Mouse (Mus musculus): Measurements from ENCODE around the gene Klc4. TPM values are rescaled to one million over a fixed set of nuclear protein-coding genes. Genes with fewer than 3 reads are reported as not detected.

Gene Klc4
- polyA plus RNA-seq, 1 experiment from 2014 or later, result 16.5 TPM

- Histone ChIP-seq H3K27me3 (ENCODE audit: control insufficient read depth, insufficient read depth, low read length) (no peaks in the 10 kb centered on the region), H3K9ac (ENCODE audit: low read depth, low read length) (peak within 1 kb of the TSS; percentile 99), H3K9me3 (replicated peaks; ENCODE audit: control insufficient read depth, low read length) (no peaks in the 10 kb centered on the region), H3K36me3 (ENCODE audit: control insufficient read depth, insufficient read depth, low read length) (no peaks in the 10 kb centered on the region; the same call in none of the 2 replicates), H3K4me1 (ENCODE audit: control insufficient read depth, insufficient read depth, low read length) (peaks cover 50% of the 10 kb centered on the region), H3K27ac (ENCODE audit: low read depth, low read length) (peak within 1 kb of the TSS; percentile 98), H3K4me3 (ENCODE audit: low read depth, low read length) (peak within 1 kb of the TSS; percentile 95), H3K4me2 (peak within 1 kb of the TSS; percentile 84)
- ATAC-seq (replicated peaks; ENCODE audit: insufficient number of reproducible peaks, low FRiP score, low TSS enrichment), result peak; percentile 57
- WGBS (ENCODE audit: insufficient replicate concordance), result under 1% methylated on average over 79 of the region's 90 CpGs
Measured at GRCm38 (mm10) chr17:46628791-46629684, 16.8 kb downstream of the Klc4 start, which contains the start of gene Ptk7. Gene Ptk7 (minus strand): TSS chr17:46629504.

- H3K9ac ChIP-seq (ENCODE audit: low read depth, low read length), result peak overlapping the region; percentile 99
- no peak for ATAC-seq (replicated peaks; ENCODE audit: insufficient number of reproducible peaks, low FRiP score, low TSS enrichment)
- WGBS (ENCODE audit: insufficient replicate concordance), result 0% methylated on average over 13 of the region's 13 CpGs
- H3K4me3 ChIP-seq (ENCODE audit: low read depth, low read length), result peak overlapping the region; percentile 95
- peaks cover 56% of the 10 kb centered on the region for H3K4me1 ChIP-seq (ENCODE audit: control insufficient read depth, insufficient read depth, low read length)
- peak overlapping the region; percentile 98 for H3K27ac ChIP-seq (ENCODE audit: low read depth, low read length)
- H3K4me2 ChIP-seq, result peak overlapping the region; percentile 84
- no peaks in the 10 kb centered on the region; the same call in none of the 2 replicates for H3K36me3 ChIP-seq (ENCODE audit: control insufficient read depth, insufficient read depth, low read length)
- H3K9me3 ChIP-seq (replicated peaks; ENCODE audit: control insufficient read depth, low read length), result no peaks in the 10 kb centered on the region
- H3K27me3 ChIP-seq (ENCODE audit: control insufficient read depth, insufficient read depth, low read length), result no peaks in the 10 kb centered on the region
Measured at GRCm38 (mm10) chr17:46628471-46628790, 17.4 kb downstream of the Klc4 start.

GRCm38 (mm10) chr17:46627409-46627808 lies 18.4 kb downstream of the Klc4 start:
- WGBS (ENCODE audit: insufficient replicate concordance), result 48% methylated on average over 6 of the region's 6 CpGs
- Histone ChIP-seq H3K9me3 (replicated peaks; ENCODE audit: control insufficient read depth, low read length) (no peaks in the 10 kb centered on the region), H3K27me3 (ENCODE audit: control insufficient read depth, insufficient read depth, low read length) (no peaks in the 10 kb centered on the region), H3K9ac (ENCODE audit: low read depth, low read length) (peak overlapping the region; percentile 99), H3K27ac (ENCODE audit: low read depth, low read length) (peak overlapping the region; percentile 98; the same call in 1 of the 2 replicates), H3K4me1 (ENCODE audit: control insufficient read depth, insufficient read depth, low read length) (peaks cover 66% of the 10 kb centered on the region), H3K4me2 (peak overlapping the region; percentile 84), H3K4me3 (ENCODE audit: low read depth, low read length) (peak overlapping the region; percentile 95), H3K36me3 (ENCODE audit: control insufficient read depth, insufficient read depth, low read length) (no peaks in the 10 kb centered on the region; the same call in none of the 2 replicates)
- no peak for ATAC-seq (replicated peaks; ENCODE audit: insufficient number of reproducible peaks, low FRiP score, low TSS enrichment)

GRCm38 (mm10) chr17:46624598-46624997 lies 21.2 kb downstream of the Klc4 start:
- Histone ChIP-seq H3K9me3 (replicated peaks; ENCODE audit: control insufficient read depth, low read length) (no peaks in the 10 kb centered on the region), H3K4me1 (ENCODE audit: control insufficient read depth, insufficient read depth, low read length) (peaks cover 80% of the 10 kb centered on the region), H3K4me2 (peak overlapping the region; percentile 58), H3K27me3 (ENCODE audit: control insufficient read depth, insufficient read depth, low read length) (no peaks in the 10 kb centered on the region), H3K9ac (ENCODE audit: low read depth, low read length) (peak overlapping the region; percentile 67), H3K27ac (ENCODE audit: low read depth, low read length) (peak overlapping the region; percentile 90), H3K4me3 (ENCODE audit: low read depth, low read length) (peak overlapping the region; percentile 16), H3K36me3 (ENCODE audit: control insufficient read depth, insufficient read depth, low read length) (no peaks in the 10 kb centered on the region)
- no peak for ATAC-seq (replicated peaks; ENCODE audit: insufficient number of reproducible peaks, low FRiP score, low TSS enrichment)
- 47% methylated on average over 12 of the region's 12 CpGs for WGBS (ENCODE audit: insufficient replicate concordance)

- H3K27ac ChIP-seq (ENCODE audit: low read depth, low read length), result peak overlapping the region; percentile 90
- H3K4me1 ChIP-seq (ENCODE audit: control insufficient read depth, insufficient read depth, low read length), result peaks cover 86% of the 10 kb centered on the region
- no peaks in the 10 kb centered on the region for H3K27me3 ChIP-seq (ENCODE audit: control insufficient read depth, insufficient read depth, low read length)
- H3K4me2 ChIP-seq, result peak overlapping the region; percentile 58
- H3K9ac ChIP-seq (ENCODE audit: low read depth, low read length), result peak overlapping the region; percentile 67
- 18% methylated on average over 10 of the region's 10 CpGs for WGBS (ENCODE audit: insufficient replicate concordance)
- H3K9me3 ChIP-seq (replicated peaks; ENCODE audit: control insufficient read depth, low read length), result no peaks in the 10 kb centered on the region
- no peak; the same call in 1 of the 2 replicates for ATAC-seq (replicated peaks; ENCODE audit: insufficient number of reproducible peaks, low FRiP score, low TSS enrichment)
- H3K36me3 ChIP-seq (ENCODE audit: control insufficient read depth, insufficient read depth, low read length), result no peaks in the 10 kb centered on the region
- H3K4me3 ChIP-seq (ENCODE audit: low read depth, low read length), result peak overlapping the region; percentile 16
Measured at GRCm38 (mm10) chr17:46623819-46624557, 21.8 kb downstream of the Klc4 start.

GRCm38 (mm10) chr17:46622269-46622668 lies 23.6 kb downstream of the Klc4 start:
- Histone ChIP-seq H3K27ac (ENCODE audit: low read depth, low read length) (peak overlapping the region; percentile 84), H3K27me3 (ENCODE audit: control insufficient read depth, insufficient read depth, low read length) (no peaks in the 10 kb centered on the region), H3K9me3 (replicated peaks; ENCODE audit: control insufficient read depth, low read length) (no peaks in the 10 kb centered on the region), H3K36me3 (ENCODE audit: control insufficient read depth, insufficient read depth, low read length) (no peaks in the 10 kb centered on the region), H3K4me1 (ENCODE audit: control insufficient read depth, insufficient read depth, low read length) (peaks cover 95% of the 10 kb centered on the region), H3K9ac (ENCODE audit: low read depth, low read length) (peak overlapping the region; percentile 49), H3K4me2 (peak overlapping the region; percentile 35), H3K4me3 (ENCODE audit: low read depth, low read length) (0 out of 2 replicates have a peak overlapping the region, but pooled peaks have one; percentile 1)
- no peak for ATAC-seq (replicated peaks; ENCODE audit: insufficient number of reproducible peaks, low FRiP score, low TSS enrichment)
- 43% methylated on average over 11 of the region's 11 CpGs for WGBS (ENCODE audit: insufficient replicate concordance)

- 35% methylated on average over 15 of the region's 15 CpGs for WGBS (ENCODE audit: insufficient replicate concordance)
- peak overlapping the region; percentile 66 for H3K9ac ChIP-seq (ENCODE audit: low read depth, low read length)
- peak overlapping the region; percentile 84 for H3K27ac ChIP-seq (ENCODE audit: low read depth, low read length)
Measured at GRCm38 (mm10) chr17:46621324-46621723, 24.5 kb downstream of the Klc4 start.

GRCm38 (mm10) chr17:46619683-46620357 lies 26.0 kb downstream of the Klc4 start:
- Histone ChIP-seq H3K9me3 (replicated peaks; ENCODE audit: control insufficient read depth, low read length) (no peaks in the 10 kb centered on the region), H3K9ac (ENCODE audit: low read depth, low read length) (peak overlapping the region; percentile 66), H3K4me3 (ENCODE audit: low read depth, low read length) (no peak overlapping the region), H3K36me3 (ENCODE audit: control insufficient read depth, insufficient read depth, low read length) (no peaks in the 10 kb centered on the region), H3K27ac (ENCODE audit: low read depth, low read length) (peak overlapping the region; percentile 96), H3K4me1 (ENCODE audit: control insufficient read depth, insufficient read depth, low read length) (peaks cover 88% of the 10 kb centered on the region), H3K27me3 (ENCODE audit: control insufficient read depth, insufficient read depth, low read length) (no peaks in the 10 kb centered on the region), H3K4me2 (peak overlapping the region; percentile 53)
- 22% methylated on average over 16 of the region's 16 CpGs for whole genome bisulfite sequencing (ENCODE audit: insufficient replicate concordance)
- no peak for ATAC-seq (replicated peaks; ENCODE audit: insufficient number of reproducible peaks, low FRiP score, low TSS enrichment)

More at GRCm38 (mm10) chr17:46621324-46621723, 24.5 kb downstream of the Klc4 start:
- no peak overlapping the region for H3K4me3 ChIP-seq (ENCODE audit: low read depth, low read length)
- no peak for ATAC-seq (replicated peaks; ENCODE audit: insufficient number of reproducible peaks, low FRiP score, low TSS enrichment)
- peaks cover 98% of the 10 kb centered on the region for H3K4me1 ChIP-seq (ENCODE audit: control insufficient read depth, insufficient read depth, low read length)
- peak overlapping the region; percentile 48 for H3K4me2 ChIP-seq
- H3K27me3 ChIP-seq (ENCODE audit: control insufficient read depth, insufficient read depth, low read length), result no peaks in the 10 kb centered on the region
- H3K36me3 ChIP-seq (ENCODE audit: control insufficient read depth, insufficient read depth, low read length), result no peaks in the 10 kb centered on the region
- H3K9me3 ChIP-seq (replicated peaks; ENCODE audit: control insufficient read depth, low read length), result no peaks in the 10 kb centered on the region
